Mouse (Mus musculus): Measurements from ENCODE around the gene Speer2. TPM values are rescaled to one million over a fixed set of nuclear protein-coding genes. Genes with fewer than 3 reads are reported as not detected.

Gene Speer2
- not detected for total RNA-seq (2022)

GRCm38 (mm10) chr16:69863644-69864043 lies at the start of gene Speer2:
Gene Speer2, minus strand, starts transcription at chr16:69863744.
- no peak for DNase-seq (ENCODE audit: low spot score in 2 of 2)

- DNase-seq (ENCODE audit: low spot score in 2 of 2): no peak
Measured at GRCm38 (mm10) chr16:69904303-69904702, 40.8 kb upstream of the Speer2 start.

GRCm38 (mm10) chr16:69880712-69881111 lies 17.2 kb upstream of the Speer2 start:
- no peak for DNase-seq (ENCODE audit: low spot score in 2 of 2)

- DNase-seq (ENCODE audit: low spot score in 2 of 2): no peak
Measured at GRCm38 (mm10) chr16:69836628-69837027, 26.9 kb downstream of the Speer2 start.

GRCm38 (mm10) chr16:69813652-69814051 lies 49.9 kb downstream of the Speer2 start:
- DNase-seq (ENCODE audit: low spot score in 2 of 2): no peak

All from gastrocnemius, adult 8-10 months (tissue).